Mouse (Mus musculus): ENCODE measurements around the gene Tmem44. TPM values are rescaled to one million over a fixed set of nuclear protein-coding genes. Genes with fewer than 3 reads are reported as not detected.

Gene Tmem44
- polyA plus RNA-seq, 1 experiment from 2014 or later = 1.0 TPM

- no peak overlapping the region for H3K9ac ChIP-seq
- 18% methylated on average over 20 of the region's 20 CpGs for WGBS (ENCODE audit: insufficient replicate concordance)
- no peak overlapping the region for H3K4me3 ChIP-seq (replicated peaks)
- DNase-seq (no peak), ATAC-seq (ENCODE audit: low read depth) (no peak)
- H3K36me3 ChIP-seq = no peaks in the 10 kb centered on the region
- peaks cover 43% of the 10 kb centered on the region for H3K27me3 ChIP-seq
- no peak overlapping the region for H3K27ac ChIP-seq
- H3K9me3 ChIP-seq (replicated peaks) = no peaks in the 10 kb centered on the region
- H3K4me1 ChIP-seq (replicated peaks) = no peaks in the 10 kb centered on the region
- H3K4me2 ChIP-seq = no peak overlapping the region
Observed at GRCm38 (mm10) chr16:30531761-30532406, 18.8 kb downstream of the Tmem44 start.

- WGBS (ENCODE audit: insufficient replicate concordance) = 38% methylated on average over 4 of the region's 4 CpGs
- Histone ChIP-seq H3K4me3 (replicated peaks) (no peak overlapping the region), H3K27ac (no peak overlapping the region), H3K9ac (no peak overlapping the region), H3K4me2 (no peak overlapping the region), H3K36me3 (no peaks in the 10 kb centered on the region), H3K4me1 (replicated peaks) (no peaks in the 10 kb centered on the region), H3K27me3 (peaks cover 34% of the 10 kb centered on the region), H3K9me3 (replicated peaks) (no peaks in the 10 kb centered on the region)
- DNase-seq = no peak
- ATAC-seq (ENCODE audit: low read depth) = no peak
Observed at GRCm38 (mm10) chr16:30530815-30531214, 19.8 kb downstream of the Tmem44 start.

- Histone ChIP-seq H3K27ac (no peak overlapping the region), H3K4me3 (replicated peaks) (no peak overlapping the region), H3K27me3 (peaks cover 19% of the 10 kb centered on the region), H3K4me1 (replicated peaks) (no peaks in the 10 kb centered on the region; the same call in 1 of the 2 replicates), H3K9ac (no peak overlapping the region), H3K36me3 (no peaks in the 10 kb centered on the region), H3K9me3 (replicated peaks) (no peaks in the 10 kb centered on the region), H3K4me2 (no peak overlapping the region)
- DNase-seq = no peak
- no peak for ATAC-seq (ENCODE audit: low read depth)
- 64% methylated on average over 8 of the region's 8 CpGs for WGBS (ENCODE audit: insufficient replicate concordance)
Observed at GRCm38 (mm10) chr16:30528386-30528785, 22.3 kb downstream of the Tmem44 start.

- no peak for ATAC-seq (ENCODE audit: low read depth)
- peaks cover 17% of the 10 kb centered on the region for H3K27me3 ChIP-seq
Observed at GRCm38 (mm10) chr16:30527889-30528288, 22.8 kb downstream of the Tmem44 start.

GRCm38 (mm10) chr16:30525756-30526155, 24.9 kb downstream of the Tmem44 start:
- Histone ChIP-seq H3K9me3 (replicated peaks) (no peaks in the 10 kb centered on the region), H3K4me3 (replicated peaks) (no peak overlapping the region), H3K9ac (no peak overlapping the region), H3K27me3 (peaks cover 4% of the 10 kb centered on the region; the same call in 1 of the 2 replicates), H3K36me3 (no peaks in the 10 kb centered on the region), H3K27ac (no peak overlapping the region), H3K4me2 (no peak overlapping the region), H3K4me1 (replicated peaks) (no peaks in the 10 kb centered on the region; the same call in 1 of the 2 replicates)
- ATAC-seq (ENCODE audit: low read depth) = no peak
- WGBS (ENCODE audit: insufficient replicate concordance) = 64% methylated on average over 14 of the region's 14 CpGs
- no peak for DNase-seq

More at GRCm38 (mm10) chr16:30527889-30528288, 22.8 kb downstream of the Tmem44 start:
- Histone ChIP-seq H3K9me3 (replicated peaks) (no peaks in the 10 kb centered on the region), H3K9ac (no peak overlapping the region), H3K4me3 (replicated peaks) (no peak overlapping the region), H3K36me3 (no peaks in the 10 kb centered on the region), H3K4me2 (no peak overlapping the region), H3K27ac (no peak overlapping the region), H3K4me1 (replicated peaks) (no peaks in the 10 kb centered on the region; the same call in 1 of the 2 replicates)
- WGBS (ENCODE audit: insufficient replicate concordance) = 68% methylated on average over 2 of the region's 2 CpGs
- DNase-seq = no peak

- Histone ChIP-seq H3K4me1 (replicated peaks) (peaks cover 3% of the 10 kb centered on the region), H3K27me3 (peaks cover 4% of the 10 kb centered on the region; the same call in 1 of the 2 replicates), H3K27ac (no peak overlapping the region), H3K4me2 (no peak overlapping the region), H3K36me3 (no peaks in the 10 kb centered on the region), H3K9me3 (replicated peaks) (no peaks in the 10 kb centered on the region), H3K9ac (no peak overlapping the region), H3K4me3 (replicated peaks) (no peak overlapping the region)
- 84% methylated on average over 6 of the region's 6 CpGs for WGBS (ENCODE audit: insufficient replicate concordance)
- no peak for DNase-seq
- ATAC-seq (ENCODE audit: low read depth) = no peak
Observed at GRCm38 (mm10) chr16:30524481-30524880, 26.2 kb downstream of the Tmem44 start.

GRCm38 (mm10) chr16:30522253-30522940, 28.2 kb downstream of the Tmem44 start:
- WGBS (ENCODE audit: insufficient replicate concordance) = 63% methylated on average over 10 of the region's 10 CpGs
- H3K27ac ChIP-seq = no peak overlapping the region
- no peak for ATAC-seq (ENCODE audit: low read depth)
- no peak overlapping the region for H3K4me3 ChIP-seq (replicated peaks)
- DNase-seq = no peak
- H3K9ac ChIP-seq = no peak overlapping the region
- no peak overlapping the region for H3K4me2 ChIP-seq
- peaks cover 10% of the 10 kb centered on the region for H3K4me1 ChIP-seq (replicated peaks)
- peaks cover 3% of the 10 kb centered on the region; the same call in 1 of the 2 replicates for H3K27me3 ChIP-seq
- H3K36me3 ChIP-seq = no peaks in the 10 kb centered on the region
- H3K9me3 ChIP-seq (replicated peaks) = no peaks in the 10 kb centered on the region

GRCm38 (mm10) chr16:30521147-30521546, 29.5 kb downstream of the Tmem44 start:
- Histone ChIP-seq H3K27me3 (peaks cover 3% of the 10 kb centered on the region; the same call in 1 of the 2 replicates), H3K36me3 (no peaks in the 10 kb centered on the region), H3K27ac (no peak overlapping the region), H3K9ac (no peak overlapping the region), H3K4me3 (replicated peaks) (no peak overlapping the region), H3K4me2 (no peak overlapping the region), H3K4me1 (replicated peaks) (peaks cover 10% of the 10 kb centered on the region), H3K9me3 (replicated peaks) (no peaks in the 10 kb centered on the region)
- DNase-seq = no peak
- no peak for ATAC-seq (ENCODE audit: low read depth)
- 45% methylated on average over 3 of the region's 3 CpGs for WGBS (ENCODE audit: insufficient replicate concordance)

- WGBS (ENCODE audit: insufficient replicate concordance) = 29% methylated on average over 9 of the region's 9 CpGs
- H3K9me3 ChIP-seq (replicated peaks) = no peaks in the 10 kb centered on the region
- DNase-seq (peak; percentile 46), ATAC-seq (ENCODE audit: low read depth) (no peak)
- H3K4me3 ChIP-seq (replicated peaks) = peak overlapping the region; percentile 27
- H3K27ac ChIP-seq = no peak overlapping the region
- peaks cover 3% of the 10 kb centered on the region; the same call in 1 of the 2 replicates for H3K27me3 ChIP-seq
- peaks cover 10% of the 10 kb centered on the region for H3K4me1 ChIP-seq (replicated peaks)
- peak overlapping the region; percentile 53 for H3K4me2 ChIP-seq
- H3K9ac ChIP-seq = 0 out of 2 replicates have a peak overlapping the region, but pooled peaks have one; percentile 40
- no peaks in the 10 kb centered on the region for H3K36me3 ChIP-seq
Observed at GRCm38 (mm10) chr16:30520361-30520823, 30.2 kb downstream of the Tmem44 start.

GRCm38 (mm10) chr16:30518635-30519034, 32.0 kb downstream of the Tmem44 start:
- Histone ChIP-seq H3K4me1 (replicated peaks) (peaks cover 19% of the 10 kb centered on the region), H3K27ac (no peak overlapping the region), H3K9me3 (replicated peaks) (no peaks in the 10 kb centered on the region), H3K27me3 (peaks cover 3% of the 10 kb centered on the region; the same call in 1 of the 2 replicates), H3K4me2 (no peak overlapping the region), H3K9ac (no peak overlapping the region), H3K4me3 (replicated peaks) (no peak overlapping the region), H3K36me3 (no peaks in the 10 kb centered on the region)
- 68% methylated on average over 9 of the region's 9 CpGs for WGBS (ENCODE audit: insufficient replicate concordance)
- no peak for DNase-seq
- no peak for ATAC-seq (ENCODE audit: low read depth)

- ATAC-seq (ENCODE audit: low read depth) (no peak), DNase-seq (no peak)
- peaks cover 3% of the 10 kb centered on the region; the same call in 1 of the 2 replicates for H3K27me3 ChIP-seq
- no peaks in the 10 kb centered on the region for H3K9me3 ChIP-seq (replicated peaks)
- peaks cover 27% of the 10 kb centered on the region for H3K4me1 ChIP-seq (replicated peaks)
- no peak overlapping the region for H3K9ac ChIP-seq
- no peak overlapping the region for H3K27ac ChIP-seq
- no peaks in the 10 kb centered on the region for H3K36me3 ChIP-seq
- WGBS (ENCODE audit: insufficient replicate concordance) = 51% methylated on average over 11 of the region's 11 CpGs
- H3K4me3 ChIP-seq (replicated peaks) = no peak overlapping the region
- no peak overlapping the region for H3K4me2 ChIP-seq
Observed at GRCm38 (mm10) chr16:30517666-30518283, 32.9 kb downstream of the Tmem44 start.
